Mouse (Mus musculus): Measurements from ENCODE around the gene Cacna2d3. TPM values are rescaled to one million over a fixed set of nuclear protein-coding genes. Genes with fewer than 3 reads are reported as not detected.

Gene Cacna2d3
- polyA plus RNA-seq, 2 experiments, result 0.03 TPM; not detected in 1

- no peak overlapping the region for H3K9ac ChIP-seq (replicated peaks)
- H3K4me2 ChIP-seq (ENCODE audit: low read depth), result no peak overlapping the region
- TF ChIP-seq EP300 (IDR thresholded peaks at IDR 0.05; ENCODE audit: low read depth) (no peak), CTCF (IDR thresholded peaks at IDR 0.05; ENCODE audit: low read depth) (no peak)
- H3K9me3 ChIP-seq (ENCODE audit: control insufficient read depth, low read length), result no peaks in the 10 kb centered on the region
- no peaks in the 10 kb centered on the region for H3K36me3 ChIP-seq (replicated peaks; ENCODE audit: control insufficient read depth, insufficient read depth, low read depth)
- no peak overlapping the region for H3K27ac ChIP-seq
- WGBS (ENCODE audit: insufficient replicate concordance), result 12% methylated on average over 1 of the region's 1 CpGs
- H3K27me3 ChIP-seq (ENCODE audit: control insufficient read depth, insufficient read depth, low read length), result no peaks in the 10 kb centered on the region
- ATAC-seq (ENCODE audit: insufficient read depth) (no peak), DNase-seq (ENCODE audit: low read depth in 3 of 3, low spot score in 3 of 3) (no peak)
- H3K4me3 ChIP-seq (ENCODE audit: insufficient read depth in 1 of 2, low read depth in 2 of 2, low read length in 2 of 2), result no peak overlapping the region
- H3K4me1 ChIP-seq (replicated peaks; ENCODE audit: control insufficient read depth in 2 of 2, insufficient read depth in 2 of 2, low read length in 1 of 2), result no peaks in the 10 kb centered on the region
Observed at GRCm38 (mm10) chr14:29672436-29673050, 49.1 kb downstream of the Cacna2d3 start.

DNA sequence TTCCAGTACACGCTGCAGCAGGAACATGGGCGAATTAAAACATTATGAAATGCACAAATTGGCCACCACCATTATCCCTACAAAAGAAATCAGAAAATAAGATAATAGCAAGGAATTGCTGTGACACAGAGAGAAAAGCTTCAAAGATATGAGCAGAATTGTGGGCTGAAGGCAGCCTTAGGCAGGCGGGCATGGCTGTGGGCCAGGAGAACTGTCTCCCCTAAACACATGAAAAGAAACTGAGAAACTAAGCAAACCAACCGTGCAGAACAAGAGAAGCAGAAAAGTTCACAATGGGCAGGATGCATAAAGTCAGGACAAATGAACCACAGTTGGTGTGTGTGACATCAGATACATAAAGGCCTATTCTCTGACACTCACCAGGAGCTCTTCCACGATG, 51.8 kb downstream of the Cacna2d3 start:
- TF ChIP-seq CTCF (IDR thresholded peaks at IDR 0.05; ENCODE audit: low read depth), result no peak
- TF ChIP-seq EP300 (IDR thresholded peaks at IDR 0.05; ENCODE audit: low read depth), result no peak
- ATAC-seq (ENCODE audit: insufficient read depth) (no peak), DNase-seq (ENCODE audit: low read depth in 3 of 3, low spot score in 3 of 3) (no peak)
- Histone ChIP-seq H3K27ac (no peak overlapping the region), H3K9ac (replicated peaks) (no peak overlapping the region), H3K4me2 (ENCODE audit: low read depth) (no peak overlapping the region), H3K4me3 (ENCODE audit: insufficient read depth in 1 of 2, low read depth in 2 of 2, low read length in 2 of 2) (no peak overlapping the region), H3K4me1 (replicated peaks; ENCODE audit: control insufficient read depth in 2 of 2, insufficient read depth in 2 of 2, low read length in 1 of 2) (no peaks in the 10 kb centered on the region), H3K36me3 (replicated peaks; ENCODE audit: control insufficient read depth, insufficient read depth, low read depth) (no peaks in the 10 kb centered on the region), H3K27me3 (ENCODE audit: control insufficient read depth, insufficient read depth, low read length) (no peaks in the 10 kb centered on the region), H3K9me3 (ENCODE audit: control insufficient read depth, low read length) (no peaks in the 10 kb centered on the region)
- WGBS (ENCODE audit: insufficient replicate concordance), result 58% methylated on average over 5 of the region's 5 CpGs

- Histone ChIP-seq H3K27ac (no peak overlapping the region), H3K9ac (replicated peaks) (no peak overlapping the region), H3K9me3 (ENCODE audit: control insufficient read depth, low read length) (no peaks in the 10 kb centered on the region), H3K4me1 (replicated peaks; ENCODE audit: control insufficient read depth in 2 of 2, insufficient read depth in 2 of 2, low read length in 1 of 2) (no peaks in the 10 kb centered on the region), H3K4me2 (ENCODE audit: low read depth) (no peak overlapping the region), H3K4me3 (ENCODE audit: insufficient read depth in 1 of 2, low read depth in 2 of 2, low read length in 2 of 2) (no peak overlapping the region), H3K36me3 (replicated peaks; ENCODE audit: control insufficient read depth, insufficient read depth, low read depth) (no peaks in the 10 kb centered on the region), H3K27me3 (ENCODE audit: control insufficient read depth, insufficient read depth, low read length) (no peaks in the 10 kb centered on the region)
- 44% methylated on average over 1 of the region's 1 CpGs for WGBS (ENCODE audit: insufficient replicate concordance)
- TF ChIP-seq EP300 (IDR thresholded peaks at IDR 0.05; ENCODE audit: low read depth), result no peak
- TF ChIP-seq CTCF (IDR thresholded peaks at IDR 0.05; ENCODE audit: low read depth), result no peak
- ATAC-seq (ENCODE audit: insufficient read depth), result no peak
- DNase-seq (ENCODE audit: low read depth in 3 of 3, low spot score in 3 of 3), result peak in 1 of 3 experiments; percentile 6
Observed at GRCm38 (mm10) chr14:29657006-29657405, 64.7 kb downstream of the Cacna2d3 start.

DNA sequence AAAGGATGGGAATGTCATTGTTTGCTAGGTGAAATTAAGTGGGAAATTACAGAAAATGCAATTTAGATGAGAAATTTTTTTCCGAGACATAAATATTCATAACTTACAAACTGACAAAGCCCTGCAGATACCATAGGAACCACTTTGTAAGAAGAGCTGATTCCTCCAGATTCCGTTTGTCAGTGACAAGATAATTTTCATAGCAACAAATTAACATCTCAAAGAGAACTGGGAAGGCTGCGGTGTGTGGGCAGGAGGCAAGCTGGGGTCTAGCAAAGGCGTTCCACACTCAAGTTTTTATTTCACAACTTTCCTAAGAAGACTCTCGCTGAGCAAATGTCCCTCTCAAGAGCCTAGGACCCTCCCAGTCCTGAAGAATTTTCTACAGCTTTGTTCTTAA, 71.1 kb downstream of the Cacna2d3 start:
- Histone ChIP-seq H3K4me3 (ENCODE audit: insufficient read depth in 1 of 2, low read depth in 2 of 2, low read length in 2 of 2) (no peak overlapping the region), H3K9ac (replicated peaks) (no peak overlapping the region), H3K36me3 (replicated peaks; ENCODE audit: control insufficient read depth, insufficient read depth, low read depth) (no peaks in the 10 kb centered on the region), H3K4me1 (replicated peaks; ENCODE audit: control insufficient read depth in 2 of 2, insufficient read depth in 2 of 2, low read length in 1 of 2) (no peaks in the 10 kb centered on the region), H3K27ac (no peak overlapping the region), H3K4me2 (ENCODE audit: low read depth) (no peak overlapping the region), H3K9me3 (ENCODE audit: control insufficient read depth, low read length) (no peaks in the 10 kb centered on the region), H3K27me3 (ENCODE audit: control insufficient read depth, insufficient read depth, low read length) (no peaks in the 10 kb centered on the region)
- TF ChIP-seq CTCF (IDR thresholded peaks at IDR 0.05; ENCODE audit: low read depth) (no peak), EP300 (IDR thresholded peaks at IDR 0.05; ENCODE audit: low read depth) (no peak)
- DNase-seq (ENCODE audit: low read depth in 3 of 3, low spot score in 3 of 3), result no peak
- 54% methylated on average over 5 of the region's 5 CpGs for WGBS (ENCODE audit: insufficient replicate concordance)
- ATAC-seq (ENCODE audit: insufficient read depth), result no peak

- DNase-seq (ENCODE audit: low read depth in 3 of 3, low spot score in 3 of 3), result no peak
- H3K4me2 ChIP-seq (ENCODE audit: low read depth), result no peak overlapping the region
- ATAC-seq (ENCODE audit: insufficient read depth), result no peak
- TF ChIP-seq CTCF (IDR thresholded peaks at IDR 0.05; ENCODE audit: low read depth) (no peak), EP300 (IDR thresholded peaks at IDR 0.05; ENCODE audit: low read depth) (no peak)
- 61% methylated on average over 6 of the region's 6 CpGs for WGBS (ENCODE audit: insufficient replicate concordance)
- H3K4me1 ChIP-seq (replicated peaks; ENCODE audit: control insufficient read depth in 2 of 2, insufficient read depth in 2 of 2, low read length in 1 of 2), result no peaks in the 10 kb centered on the region
- no peaks in the 10 kb centered on the region for H3K9me3 ChIP-seq (ENCODE audit: control insufficient read depth, low read length)
- H3K36me3 ChIP-seq (replicated peaks; ENCODE audit: control insufficient read depth, insufficient read depth, low read depth), result no peaks in the 10 kb centered on the region
- no peak overlapping the region for H3K4me3 ChIP-seq (ENCODE audit: insufficient read depth in 1 of 2, low read depth in 2 of 2, low read length in 2 of 2)
- H3K27me3 ChIP-seq (ENCODE audit: control insufficient read depth, insufficient read depth, low read length), result no peaks in the 10 kb centered on the region
- no peak overlapping the region for H3K9ac ChIP-seq (replicated peaks)
- H3K27ac ChIP-seq, result no peak overlapping the region
Observed at GRCm38 (mm10) chr14:29648721-29649120, 72.9 kb downstream of the Cacna2d3 start.

Measured in liver, embryonic 14.5 days (tissue).